Mouse (Mus musculus): ENCODE measurements at regions not wholly inside any gene's neighbourhood (a gene's known extent, or its start where the extent isn't known, plus 50 kb on each side); places are given as distances from the start of the nearest gene placed in this dataset.

DNA sequence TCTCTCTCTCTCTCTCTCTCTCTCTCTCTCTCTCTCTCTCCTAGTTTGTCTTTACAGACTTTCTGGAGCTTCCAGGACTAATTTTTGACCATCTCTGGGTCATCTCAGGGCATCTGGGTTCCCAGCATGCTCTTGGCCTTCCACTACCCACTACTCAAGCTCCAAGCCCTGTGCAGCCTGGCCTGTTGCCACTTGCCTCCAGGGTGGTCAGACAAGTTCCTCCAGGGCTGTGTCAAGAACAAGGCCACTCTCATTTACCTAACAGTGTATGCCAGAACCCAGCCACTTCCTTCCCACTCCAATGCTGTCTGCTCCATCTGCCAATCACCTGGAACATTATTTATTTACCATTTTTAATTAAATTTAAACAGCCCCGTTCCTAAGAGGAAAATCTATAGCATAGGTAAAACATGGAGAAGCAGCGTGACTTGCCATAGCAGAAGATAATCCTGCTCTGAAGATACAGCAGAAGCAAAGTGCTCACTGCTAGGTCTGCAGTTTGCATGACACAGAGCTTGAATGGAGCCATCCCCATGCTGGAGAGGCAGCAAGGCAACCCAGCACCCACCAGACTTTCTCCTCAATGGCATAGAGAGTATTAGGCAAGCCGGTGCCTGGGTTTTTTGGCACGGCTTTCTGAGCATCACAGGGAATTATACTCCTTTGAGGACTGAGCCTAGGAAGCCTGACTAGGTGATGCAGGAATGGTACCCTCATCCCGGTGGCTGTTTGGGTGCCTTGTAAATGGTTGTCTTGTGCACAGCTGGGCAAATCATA is 54.0 kb downstream of the Foxi1 start:
- no peak for ATAC-seq
- no peaks in the 10 kb centered on the region for H3K4me1 ChIP-seq (replicated peaks)
- no peak overlapping the region for H3K9ac ChIP-seq
- no peak overlapping the region for H3K4me2 ChIP-seq (replicated peaks)
- no peak overlapping the region for H3K4me3 ChIP-seq (replicated peaks)
- H3K36me3 ChIP-seq = no peaks in the 10 kb centered on the region
- 84% methylated on average over 5 of the region's 5 CpGs for WGBS
- no peaks in the 10 kb centered on the region for H3K27me3 ChIP-seq (replicated peaks)
- H3K9me3 ChIP-seq = no peaks in the 10 kb centered on the region
- no peak overlapping the region for H3K27ac ChIP-seq

DNA sequence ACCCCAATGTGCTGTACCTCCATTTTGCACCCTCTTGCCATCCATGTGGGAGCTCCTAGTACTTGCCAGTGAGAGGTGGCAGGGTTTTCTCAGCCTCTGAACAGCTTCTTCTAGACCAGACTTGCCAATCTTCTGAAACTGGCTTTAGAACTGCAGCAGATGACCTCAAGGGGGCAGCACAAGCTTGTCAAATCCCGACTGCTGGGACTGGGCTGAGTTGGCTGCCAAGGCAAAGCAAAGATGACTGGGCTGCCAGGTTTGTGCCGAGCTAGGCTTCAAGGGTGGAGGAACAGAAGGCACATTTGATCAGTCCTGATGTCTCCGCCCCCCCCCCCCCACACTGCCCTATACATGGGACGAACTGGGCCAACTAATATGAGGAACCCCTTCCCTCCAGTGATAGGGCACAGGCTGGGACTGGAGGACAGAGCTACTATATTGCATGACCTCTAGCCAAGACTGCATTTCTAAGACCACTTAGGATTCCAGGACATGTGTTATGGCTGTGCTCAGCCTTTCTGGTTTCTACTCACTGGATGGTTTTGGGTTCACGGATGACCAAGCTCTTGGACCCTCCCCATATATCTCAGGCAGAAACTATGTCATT is 51.1 kb upstream of the 4930469K13Rik start:
- ATAC-seq = 0 out of 2 replicates have a peak, but pooled peaks have one; percentile 23
- no peak overlapping the region for H3K27ac ChIP-seq
- H3K9me3 ChIP-seq = no peaks in the 10 kb centered on the region
- WGBS = 27% methylated on average over 5 of the region's 5 CpGs
- H3K4me2 ChIP-seq (replicated peaks) = no peak overlapping the region
- H3K4me3 ChIP-seq (replicated peaks) = no peak overlapping the region
- no peaks in the 10 kb centered on the region for H3K4me1 ChIP-seq (replicated peaks)
- no peak overlapping the region for H3K9ac ChIP-seq
- H3K27me3 ChIP-seq (replicated peaks) = no peaks in the 10 kb centered on the region
- H3K36me3 ChIP-seq = no peaks in the 10 kb centered on the region
